Mouse (Mus musculus): ENCODE data around the gene Srp72.

DNA sequence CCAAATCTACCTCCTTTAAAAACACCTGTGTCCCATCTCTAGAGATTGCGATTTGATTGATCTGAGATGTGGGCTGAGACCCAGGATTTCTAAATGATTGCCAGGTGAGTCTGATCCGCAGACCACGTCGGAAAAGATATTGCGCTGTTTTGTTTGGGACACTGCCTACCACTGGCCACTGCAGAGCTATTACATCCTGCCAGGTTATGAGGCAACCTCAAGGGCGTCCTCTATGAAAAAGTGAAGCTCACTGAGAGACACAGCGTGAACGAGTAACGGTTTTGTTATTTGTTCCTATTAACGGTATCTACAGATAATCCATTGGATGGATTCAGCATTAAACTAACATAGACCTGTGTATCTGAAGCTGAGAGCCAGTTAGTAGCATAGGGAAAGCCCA is 64.0 kb downstream of the Srp72 start:
- TF ChIP-seq CTCF (conservative IDR thresholded peaks at IDR 0.05; ENCODE audit: insufficient read depth, insufficient read length, low read depth, low read length) (no peak), POLR2A (IDR thresholded peaks at IDR 0.05; ENCODE audit: low read depth, low read length) (no peak)

Measured in kidney, adult 2 months (tissue).